Mouse (Mus musculus) gastrocnemius, adult 8-10 months (tissue): ENCODE results near the gene Spats2l. TPM values are rescaled to one million over a fixed set of nuclear protein-coding genes. Genes with fewer than 3 reads are reported as not detected.

Experiments
- DNase-seq, 2 experiments: peaks; one replicate each; pipeline ENCODE4 v3.0.0; 2022; ENCODE audit warnings: low spot score in 2 of 2
- total RNA-seq, 4 experiments: library from RNA; stranded (reverse); gene quantifications; 2 replicates each; pipeline ENCODE4 v1.2.4; 2022

The Spats2l gene
- total RNA-seq, 4 experiments from 2014 or later = 1.6 to 2.3 (median 2.1) TPM

GRCm38 (mm10) chr1:57824966-57825759, 51.2 kb downstream of the Spats2l start:
- DNase-seq = no peak

GRCm38 (mm10) chr1:57826245-57826644, 52.3 kb downstream of the Spats2l start:
- DNase-seq = no peak

- no peak for DNase-seq
Observed at GRCm38 (mm10) chr1:57833145-57833544, 59.2 kb downstream of the Spats2l start.

GRCm38 (mm10) chr1:57835128-57835527, 61.2 kb downstream of the Spats2l start:
- DNase-seq = no peak

GRCm38 (mm10) chr1:57836686-57837317, 62.8 kb downstream of the Spats2l start:
- no peak for DNase-seq

- no peak for DNase-seq
Observed at GRCm38 (mm10) chr1:57839863-57840262, 65.9 kb downstream of the Spats2l start.

- no peak for DNase-seq
Observed at GRCm38 (mm10) chr1:57845054-57845722, 71.2 kb downstream of the Spats2l start.

- no peak for DNase-seq
Observed at GRCm38 (mm10) chr1:57846856-57847698, 73.1 kb downstream of the Spats2l start.

GRCm38 (mm10) chr1:57849087-57849486, 75.1 kb downstream of the Spats2l start:
- no peak for DNase-seq

GRCm38 (mm10) chr1:57849916-57850315, 76.0 kb downstream of the Spats2l start:
- DNase-seq = no peak

GRCm38 (mm10) chr1:57851871-57852270, 77.9 kb downstream of the Spats2l start:
- DNase-seq = no peak

- DNase-seq = no peak
Observed at GRCm38 (mm10) chr1:57852562-57853271, 78.8 kb downstream of the Spats2l start.

- no peak for DNase-seq
Observed at GRCm38 (mm10) chr1:57857799-57858198, 83.8 kb downstream of the Spats2l start.

- DNase-seq = no peak
Observed at GRCm38 (mm10) chr1:57862024-57862423, 88.1 kb downstream of the Spats2l start.

- no peak for DNase-seq
Observed at GRCm38 (mm10) chr1:57868651-57869050, 94.7 kb downstream of the Spats2l start.

- DNase-seq = no peak
Observed at GRCm38 (mm10) chr1:57872006-57872405, 98.0 kb downstream of the Spats2l start.

GRCm38 (mm10) chr1:57873996-57874395, 100.0 kb downstream of the Spats2l start:
- no peak for DNase-seq

- DNase-seq = no peak
Observed at GRCm38 (mm10) chr1:57875109-57875508, 101.1 kb downstream of the Spats2l start.

GRCm38 (mm10) chr1:57875512-57875911, 101.5 kb downstream of the Spats2l start:
- no peak for DNase-seq

GRCm38 (mm10) chr1:57878957-57879356, 105.0 kb downstream of the Spats2l start:
- DNase-seq = no peak

GRCm38 (mm10) chr1:57884867-57885266, 110.9 kb downstream of the Spats2l start:
- DNase-seq = no peak
